Mouse (Mus musculus) G1E (cell line): ENCODE results near the gene Dtx2.

Experiments used
- CTCF ChIP-seq: IDR thresholded peaks from 2 replicates; pipeline ENCODE4 v1.5.1; 2012; ENCODE audit warnings: low read depth, low read length, inconsistent platforms, mixed read lengths
- GATA1 ChIP-seq: IDR thresholded peaks from 2 replicates; pipeline ENCODE4 v1.6.1; 2012; ENCODE audit warnings: borderline replicate concordance, low read length, inconsistent platforms, mixed read lengths
- GATA2 ChIP-seq: IDR thresholded peaks from 2 replicates; pipeline ENCODE4 v1.6.1; 2012; ENCODE audit warnings: low read depth, low read length, inconsistent platforms, borderline replicate concordance
- POLR2AphosphoS5 ChIP-seq: IDR thresholded peaks from 2 replicates; pipeline ENCODE4 v1.6.1; 2012; ENCODE audit warnings: low read depth, low read length, inconsistent platforms; ENCODE audit not compliant: insufficient replicate concordance
- TAL1 ChIP-seq: conservative IDR thresholded peaks from 2 replicates; pipeline ENCODE4 v1.6.1; 2012; ENCODE audit warnings: low read depth, low read length, inconsistent platforms, mixed read lengths

- TF ChIP-seq GATA1: no peak
- TF ChIP-seq CTCF: no peak
- no peak for TF ChIP-seq TAL1
- no peak for TF ChIP-seq GATA2
- TF ChIP-seq POLR2AphosphoS5: no peak
Measured at GRCm38 (mm10) chr5:136016014-136016876, 21.6 kb downstream of the Dtx2 start.
